Mouse (Mus musculus): ENCODE measurements at regions not wholly inside any gene's neighbourhood (a gene's known extent, or its start where the extent isn't known, plus 50 kb on each side); places are given as distances from the start of the nearest gene placed in this dataset.

DNA sequence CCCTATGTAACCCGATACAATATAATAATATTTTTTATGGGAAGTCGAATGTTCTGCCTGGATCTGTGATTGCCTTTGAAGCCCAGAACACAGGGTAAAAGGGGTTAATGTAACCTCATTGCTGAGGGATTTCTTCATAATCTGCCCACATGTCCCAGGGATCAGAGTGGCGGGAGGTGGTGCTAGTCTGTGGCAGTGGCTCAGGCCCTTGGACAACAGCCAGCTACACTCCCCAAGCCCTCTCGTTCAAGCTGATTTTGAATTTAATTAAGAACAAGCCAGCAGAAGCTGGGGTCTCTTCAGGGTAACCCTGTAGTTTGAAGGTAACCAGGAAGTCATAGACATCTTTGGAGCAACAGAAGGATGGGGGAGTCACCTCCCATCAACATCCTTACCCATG is 171.5 kb downstream of the Sox9 start:
- Histone ChIP-seq H3K36me3 (ENCODE audit: control insufficient read depth, insufficient read depth, low read length) (no peaks in the 10 kb centered on the region), H3K27ac (ENCODE audit: insufficient read depth, low read depth, low read length) (no peak overlapping the region), H3K27me3 (replicated peaks; ENCODE audit: control insufficient read depth, insufficient read depth, low read length) (no peaks in the 10 kb centered on the region), H3K4me3 (ENCODE audit: insufficient read depth, low read depth, low read length) (no peak overlapping the region), H3K4me1 (ENCODE audit: control insufficient read depth, insufficient read depth, low read length) (no peaks in the 10 kb centered on the region)
- TF ChIP-seq POLR2A (IDR thresholded peaks at IDR 0.05; ENCODE audit: low read depth, low read length) (no peak), CTCF (conservative IDR thresholded peaks at IDR 0.05; ENCODE audit: insufficient read depth, insufficient read length, low read depth, low read length) (no peak)
- no peak for DNase-seq
- WGBS: 65% methylated on average over 4 of the region's 4 CpGs

DNA sequence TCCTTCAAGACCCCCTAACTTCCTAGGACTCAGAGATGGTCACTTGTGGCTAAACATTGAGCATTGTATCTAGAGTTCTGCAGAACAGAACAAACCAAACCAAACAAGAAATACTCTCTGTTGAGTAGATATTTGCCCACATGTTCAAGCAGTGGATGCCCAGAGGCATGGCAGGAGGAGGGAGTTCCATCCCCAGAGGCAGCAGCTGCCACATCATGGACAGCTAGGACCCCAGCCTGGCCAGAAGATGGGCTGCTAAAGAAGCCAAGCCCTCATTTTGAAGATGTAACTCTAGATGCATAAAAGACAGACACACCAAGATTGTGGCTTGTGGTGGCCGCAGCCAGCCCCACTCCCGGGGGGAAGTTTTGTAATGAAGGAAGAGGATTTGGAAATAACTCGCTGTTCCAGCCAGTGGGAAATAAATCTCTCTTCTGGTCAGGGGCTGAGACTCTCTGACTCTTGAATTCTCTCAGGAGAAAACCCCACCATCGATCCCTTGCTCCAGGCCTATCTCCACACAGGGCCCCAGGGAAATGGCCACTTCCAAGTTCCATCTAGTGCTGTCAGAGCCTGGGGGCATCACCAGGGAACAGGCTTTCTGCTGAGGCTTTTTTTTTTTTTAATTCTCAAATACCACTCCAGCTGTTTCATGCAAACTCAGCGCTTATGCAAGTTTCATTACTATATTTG is 174.9 kb downstream of the Sox9 start:
- H3K4me1 ChIP-seq (ENCODE audit: control insufficient read depth, insufficient read depth, low read length): no peaks in the 10 kb centered on the region
- TF ChIP-seq POLR2A (IDR thresholded peaks at IDR 0.05; ENCODE audit: low read depth, low read length) (no peak), CTCF (conservative IDR thresholded peaks at IDR 0.05; ENCODE audit: insufficient read depth, insufficient read length, low read depth, low read length) (no peak)
- no peaks in the 10 kb centered on the region for H3K27me3 ChIP-seq (replicated peaks; ENCODE audit: control insufficient read depth, insufficient read depth, low read length)
- DNase-seq: peak; percentile 14
- no peak overlapping the region for H3K4me3 ChIP-seq (ENCODE audit: insufficient read depth, low read depth, low read length)
- H3K36me3 ChIP-seq (ENCODE audit: control insufficient read depth, insufficient read depth, low read length): no peaks in the 10 kb centered on the region
- WGBS: 73% methylated on average over 5 of the region's 5 CpGs
- no peak overlapping the region for H3K27ac ChIP-seq (ENCODE audit: insufficient read depth, low read depth, low read length)

DNA sequence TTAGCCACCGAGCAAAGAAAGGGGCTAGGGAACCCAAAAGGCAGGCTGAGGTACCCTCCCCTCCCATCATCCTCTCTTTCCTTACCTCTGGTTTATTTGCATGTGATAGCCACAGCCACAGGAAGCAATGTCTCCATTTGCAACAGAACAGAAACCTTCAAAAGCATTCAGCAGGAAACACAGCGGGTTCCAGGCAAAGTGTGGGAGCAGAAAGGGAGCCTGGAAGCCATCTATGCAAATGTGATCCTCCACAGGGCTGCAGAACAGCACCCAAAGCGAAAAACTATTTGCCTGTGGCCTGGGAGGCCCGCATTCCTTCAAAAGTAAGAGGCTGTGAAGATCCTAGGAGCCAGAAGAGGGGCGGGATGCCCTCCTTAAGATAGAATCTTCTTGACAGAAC is 177.6 kb downstream of the Sox9 start:
- no peak for TF ChIP-seq CTCF (conservative IDR thresholded peaks at IDR 0.05; ENCODE audit: insufficient read depth, insufficient read length, low read depth, low read length)
- TF ChIP-seq POLR2A (IDR thresholded peaks at IDR 0.05; ENCODE audit: low read depth, low read length): no peak
- WGBS: 61% methylated on average over 5 of the region's 5 CpGs
- Histone ChIP-seq H3K27me3 (replicated peaks; ENCODE audit: control insufficient read depth, insufficient read depth, low read length) (no peaks in the 10 kb centered on the region), H3K36me3 (ENCODE audit: control insufficient read depth, insufficient read depth, low read length) (no peaks in the 10 kb centered on the region), H3K4me3 (ENCODE audit: insufficient read depth, low read depth, low read length) (no peak overlapping the region), H3K4me1 (ENCODE audit: control insufficient read depth, insufficient read depth, low read length) (no peaks in the 10 kb centered on the region), H3K27ac (ENCODE audit: insufficient read depth, low read depth, low read length) (no peak overlapping the region)
- DNase-seq: no peak

DNA sequence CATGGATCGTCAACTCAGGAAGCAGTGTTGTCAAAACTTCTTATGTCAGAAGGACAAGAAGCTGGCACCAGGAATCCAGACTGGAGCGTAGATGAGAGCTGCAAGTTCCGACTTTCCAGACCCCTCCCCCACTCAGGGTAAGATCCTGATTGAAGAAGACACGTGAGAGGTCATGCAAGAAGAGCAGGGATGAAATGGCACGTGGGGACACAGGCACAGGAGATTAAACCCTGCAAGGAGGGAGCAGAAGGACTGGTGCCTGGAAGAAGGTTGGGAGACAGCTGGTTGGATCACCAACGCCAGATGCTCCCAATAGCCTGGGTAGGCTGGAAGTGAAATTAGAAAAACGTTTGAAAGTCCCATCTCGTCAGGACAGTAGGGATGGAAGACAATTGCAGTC is 191.3 kb downstream of the Sox9 start:
- Histone ChIP-seq H3K27ac (ENCODE audit: insufficient read depth, low read depth, low read length) (no peak overlapping the region), H3K27me3 (replicated peaks; ENCODE audit: control insufficient read depth, insufficient read depth, low read length) (no peaks in the 10 kb centered on the region), H3K4me1 (ENCODE audit: control insufficient read depth, insufficient read depth, low read length) (no peaks in the 10 kb centered on the region), H3K4me3 (ENCODE audit: insufficient read depth, low read depth, low read length) (no peak overlapping the region), H3K36me3 (ENCODE audit: control insufficient read depth, insufficient read depth, low read length) (no peaks in the 10 kb centered on the region)
- no peak for TF ChIP-seq POLR2A (IDR thresholded peaks at IDR 0.05; ENCODE audit: low read depth, low read length)
- TF ChIP-seq CTCF (conservative IDR thresholded peaks at IDR 0.05; ENCODE audit: insufficient read depth, insufficient read length, low read depth, low read length): no peak
- no peak for DNase-seq
- WGBS: 45% methylated on average over 8 of the region's 8 CpGs

DNA sequence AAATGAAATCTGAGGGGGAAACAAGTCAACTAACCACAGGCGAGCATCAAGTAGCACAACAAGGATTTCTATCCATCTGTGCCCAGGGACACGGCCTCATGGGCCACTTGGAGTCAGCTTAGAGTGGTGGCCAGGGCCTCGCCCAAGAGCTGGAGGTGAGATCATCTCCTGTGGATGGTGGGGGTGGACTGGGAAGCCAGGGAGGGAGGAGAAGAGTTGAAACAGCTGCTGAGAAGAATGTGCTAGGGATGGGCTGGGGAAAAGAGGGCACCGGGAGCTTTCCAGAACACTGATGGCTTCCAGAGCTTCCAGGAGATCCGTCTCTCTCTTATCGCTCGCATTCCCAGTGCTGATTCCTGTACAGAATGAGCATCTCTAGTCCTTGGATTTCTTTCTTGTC is 192.9 kb downstream of the Sox9 start:
- TF ChIP-seq POLR2A (IDR thresholded peaks at IDR 0.05; ENCODE audit: low read depth, low read length): no peak
- no peak for TF ChIP-seq CTCF (conservative IDR thresholded peaks at IDR 0.05; ENCODE audit: insufficient read depth, insufficient read length, low read depth, low read length)
- no peak overlapping the region for H3K27ac ChIP-seq (ENCODE audit: insufficient read depth, low read depth, low read length)
- no peak for DNase-seq
- no peaks in the 10 kb centered on the region for H3K36me3 ChIP-seq (ENCODE audit: control insufficient read depth, insufficient read depth, low read length)
- H3K4me3 ChIP-seq (ENCODE audit: insufficient read depth, low read depth, low read length): no peak overlapping the region
- no peaks in the 10 kb centered on the region for H3K4me1 ChIP-seq (ENCODE audit: control insufficient read depth, insufficient read depth, low read length)
- WGBS: 95% methylated on average over 7 of the region's 7 CpGs
- no peaks in the 10 kb centered on the region for H3K27me3 ChIP-seq (replicated peaks; ENCODE audit: control insufficient read depth, insufficient read depth, low read length)

DNA sequence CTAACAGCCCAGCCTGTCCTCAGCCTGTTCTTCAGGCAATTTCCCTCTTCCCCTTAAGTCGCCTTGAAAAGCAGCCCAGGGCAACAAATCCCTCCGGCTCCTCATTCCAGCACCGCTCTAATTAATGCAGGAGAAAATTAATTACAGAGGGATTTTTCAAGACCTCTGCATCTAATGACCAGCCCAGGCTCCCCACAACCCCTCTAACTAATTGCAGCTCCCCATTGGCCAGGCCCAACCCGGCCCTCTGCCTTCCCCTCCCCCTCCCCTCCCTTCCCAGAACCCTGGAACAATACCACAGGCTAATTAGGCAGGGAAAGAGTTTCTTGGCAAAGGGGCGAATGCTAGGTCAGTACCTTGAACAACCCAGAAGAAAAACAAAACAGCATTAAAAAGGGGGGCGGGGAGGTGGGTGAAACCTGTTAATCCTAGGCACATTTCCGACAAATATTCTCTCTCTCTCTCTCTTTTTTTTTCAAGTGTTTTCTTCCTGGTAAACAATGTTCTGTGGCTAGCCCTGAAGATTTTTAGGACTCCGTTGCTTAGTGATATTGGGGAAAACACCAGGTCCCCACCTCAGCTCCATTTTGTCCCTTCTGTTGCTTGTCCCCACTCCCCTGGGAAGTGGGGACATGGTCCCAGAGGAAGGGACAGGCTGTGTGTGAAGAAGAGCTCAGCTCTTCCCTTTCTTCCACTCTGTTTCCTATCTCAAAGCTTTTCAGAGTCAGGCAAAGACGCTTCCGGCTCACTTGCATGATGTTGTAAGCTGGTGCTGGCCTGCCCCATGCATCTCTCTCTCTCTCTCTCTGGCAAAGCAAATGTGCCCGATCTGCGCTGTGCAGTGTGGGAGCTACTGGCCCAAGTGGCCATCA is 195.1 kb downstream of the Sox9 start:
- Histone ChIP-seq H3K27me3 (replicated peaks; ENCODE audit: control insufficient read depth, insufficient read depth, low read length) (no peaks in the 10 kb centered on the region), H3K36me3 (ENCODE audit: control insufficient read depth, insufficient read depth, low read length) (no peaks in the 10 kb centered on the region), H3K27ac (ENCODE audit: insufficient read depth, low read depth, low read length) (no peak overlapping the region), H3K4me3 (ENCODE audit: insufficient read depth, low read depth, low read length) (no peak overlapping the region), H3K4me1 (ENCODE audit: control insufficient read depth, insufficient read depth, low read length) (no peaks in the 10 kb centered on the region)
- WGBS: 35% methylated on average over 12 of the region's 12 CpGs
- DNase-seq: no peak
- TF ChIP-seq CTCF (conservative IDR thresholded peaks at IDR 0.05; ENCODE audit: insufficient read depth, insufficient read length, low read depth, low read length) (no peak), POLR2A (IDR thresholded peaks at IDR 0.05; ENCODE audit: low read depth, low read length) (no peak)

DNA sequence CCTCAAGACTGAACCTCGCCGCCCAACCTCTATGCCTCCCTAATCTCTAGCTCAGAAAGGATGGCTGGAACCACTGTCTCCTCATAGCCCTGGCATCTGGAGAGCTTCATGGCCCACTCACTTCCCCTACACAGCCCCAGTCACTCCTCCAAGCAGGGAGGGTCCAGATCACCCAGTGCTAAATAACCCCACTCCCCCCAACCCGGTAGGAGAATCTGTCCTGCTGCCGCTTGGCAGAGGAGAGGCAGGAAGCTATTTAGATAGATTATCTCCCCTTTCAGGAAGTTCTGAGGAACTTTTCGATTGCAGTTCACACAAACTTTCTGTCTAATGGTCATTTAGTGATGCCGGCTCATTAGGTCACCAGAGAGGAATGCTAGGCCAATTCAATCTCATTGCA is 196.9 kb downstream of the Sox9 start:
- TF ChIP-seq POLR2A (IDR thresholded peaks at IDR 0.05; ENCODE audit: low read depth, low read length) (no peak), CTCF (conservative IDR thresholded peaks at IDR 0.05; ENCODE audit: insufficient read depth, insufficient read length, low read depth, low read length) (no peak)
- Histone ChIP-seq H3K27me3 (replicated peaks; ENCODE audit: control insufficient read depth, insufficient read depth, low read length) (no peaks in the 10 kb centered on the region), H3K4me3 (ENCODE audit: insufficient read depth, low read depth, low read length) (no peak overlapping the region), H3K27ac (ENCODE audit: insufficient read depth, low read depth, low read length) (no peak overlapping the region), H3K4me1 (ENCODE audit: control insufficient read depth, insufficient read depth, low read length) (no peaks in the 10 kb centered on the region), H3K36me3 (ENCODE audit: control insufficient read depth, insufficient read depth, low read length) (no peaks in the 10 kb centered on the region)
- no peak for DNase-seq
- 38% methylated on average over 6 of the region's 6 CpGs for WGBS

All from kidney, adult 2 months (tissue).